Mouse (Mus musculus) T-helper 2 cell (primary cell): ENCODE data around the gene Gli2.

Experiments used
- in situ Hi-C: fragments of 300-600 bp; cut with MboI, MseI; formaldehyde crosslinking; loops from one replicate; pipeline ENCODE4 v1.15.1; 2025; ENCODE audit warnings: high pct_unique_total_duplicates

Gene Gli2

DNA sequence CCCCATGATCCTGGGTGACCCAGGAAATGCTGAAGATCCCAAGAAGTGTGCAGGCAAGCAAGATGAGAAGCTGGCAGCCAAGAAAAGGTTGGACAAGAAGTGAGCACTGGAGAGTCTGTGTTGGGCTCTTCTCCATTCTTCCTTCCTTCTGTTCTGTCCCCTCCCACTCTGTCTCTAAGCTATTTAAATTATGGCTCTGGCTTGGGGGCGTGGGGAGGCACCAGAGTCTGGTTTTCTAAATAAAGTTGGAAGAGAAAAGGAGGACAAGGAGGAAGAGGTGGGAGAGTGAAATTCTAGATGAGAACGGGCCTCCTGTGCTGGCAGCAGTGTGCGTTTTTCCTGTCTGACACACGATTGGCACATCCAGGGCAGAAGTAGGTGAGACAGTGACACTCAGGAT, 243.1 kb downstream of the Gli2 start:
- in situ Hi-C loops: no loop called here

DNA sequence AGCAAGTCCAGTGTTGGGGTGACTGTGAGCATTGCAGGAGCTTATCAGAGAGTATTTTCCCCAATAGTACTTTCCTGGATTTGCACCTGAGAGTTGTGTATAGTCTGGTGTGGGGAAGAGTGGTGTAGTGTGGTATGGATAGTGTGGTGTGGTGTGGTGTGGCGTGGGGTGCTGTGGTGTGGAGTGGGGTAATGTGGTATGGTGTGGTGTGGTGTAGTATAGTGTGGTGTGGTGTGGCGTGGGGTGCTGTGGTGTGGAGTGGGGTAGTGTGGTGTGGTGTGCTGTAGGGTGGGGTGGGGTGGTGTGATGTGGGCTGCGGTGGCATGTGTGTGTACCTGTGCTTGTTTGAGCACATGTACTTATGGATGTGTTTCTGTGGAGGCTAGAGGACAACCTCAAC, 246.7 kb downstream of the Gli2 start:
- in situ Hi-C loops: no loop called here

DNA sequence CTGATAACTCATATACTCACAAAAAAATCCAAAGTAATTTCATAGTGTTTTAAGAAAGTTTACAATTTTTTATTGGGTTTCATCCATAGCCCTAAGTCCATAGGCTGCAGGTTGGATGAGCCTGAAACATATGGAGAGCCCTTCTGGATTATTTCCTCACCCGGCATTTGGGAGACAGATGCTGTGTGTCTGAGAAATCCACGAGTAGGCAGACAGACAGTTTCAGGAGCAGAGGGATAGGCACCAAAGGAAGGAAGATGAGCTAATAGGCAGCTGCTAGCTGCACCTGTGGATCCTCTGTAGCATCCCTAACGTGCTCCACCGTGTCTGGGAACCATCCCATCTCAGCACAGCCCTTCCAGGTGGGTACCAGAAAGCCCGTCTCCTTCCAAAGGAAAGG, 251.3 kb downstream of the Gli2 start:
- in situ Hi-C loops: no loop called here

DNA sequence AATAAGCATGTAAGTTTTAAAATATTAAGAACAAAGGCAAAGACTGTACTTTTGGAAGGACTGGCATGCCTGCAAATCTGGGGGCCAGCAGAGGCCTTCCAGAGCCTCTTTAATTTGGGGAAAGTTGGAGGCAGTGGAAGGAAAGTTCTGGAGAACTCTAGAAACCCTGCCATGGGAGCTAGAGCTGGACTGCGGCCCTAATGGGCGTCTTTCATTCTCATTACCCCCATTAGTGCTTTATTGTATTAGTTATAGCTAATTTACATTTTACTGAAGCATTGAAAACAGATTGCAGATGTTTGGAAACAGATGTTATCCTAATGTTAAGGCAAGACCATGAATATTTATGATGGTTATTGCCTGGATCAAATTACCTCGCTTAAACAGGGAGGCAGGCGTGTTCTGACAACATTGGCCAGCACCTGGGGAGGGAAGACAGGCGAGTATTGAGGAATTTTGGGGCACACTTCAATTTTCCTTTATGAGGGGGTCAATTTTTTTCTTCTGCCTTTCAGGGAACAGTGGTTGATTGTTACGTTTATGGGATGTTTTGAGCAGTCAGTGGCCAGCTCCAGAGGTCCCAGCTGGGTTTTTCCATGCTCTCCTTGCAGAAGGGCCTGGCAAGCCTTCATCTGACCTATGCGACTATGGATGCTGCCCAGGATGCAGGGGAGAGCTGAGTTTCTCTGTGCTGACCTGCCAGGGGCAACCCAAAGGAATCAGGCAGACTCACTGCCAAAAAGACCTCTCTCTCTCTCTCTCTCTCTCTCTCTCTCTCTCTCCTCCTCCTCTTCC, 253.9 kb downstream of the Gli2 start:
- in situ Hi-C loops: no loop called here

DNA sequence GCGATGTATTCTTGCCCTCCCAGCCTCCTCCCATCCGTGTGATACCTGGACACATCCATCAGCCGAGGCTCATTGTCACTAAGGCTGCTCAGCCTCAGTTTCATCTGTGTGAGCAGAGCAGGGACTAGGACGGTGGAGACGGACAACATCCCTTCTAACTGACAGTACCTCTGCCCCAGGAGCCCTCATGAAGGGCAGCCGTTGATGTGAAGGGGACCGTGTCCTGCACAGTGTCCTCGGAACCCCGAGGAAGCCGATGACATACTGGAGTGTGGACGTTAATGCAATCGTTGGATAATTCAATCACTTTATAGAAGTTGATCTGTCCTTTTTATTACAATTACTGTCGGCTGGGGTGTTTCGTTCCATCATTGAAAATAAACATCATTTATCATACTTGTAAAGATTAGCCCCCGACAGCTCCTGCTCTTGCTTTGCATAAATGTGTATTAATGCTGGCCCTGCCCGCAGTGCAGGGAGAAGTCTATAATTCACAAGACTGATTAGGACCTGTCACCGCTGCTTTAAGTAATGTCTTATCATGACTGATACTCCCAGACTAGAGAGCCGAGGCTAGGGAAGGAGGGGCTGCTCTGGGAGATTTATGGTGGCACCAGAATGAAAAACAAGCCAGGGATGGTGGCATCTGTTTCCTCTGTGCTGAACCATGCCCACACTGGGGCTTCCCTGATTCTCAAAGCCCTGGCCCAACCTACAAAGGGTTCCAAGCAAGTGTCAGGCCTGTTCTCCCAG, 257.8 kb downstream of the Gli2 start:
- in situ Hi-C loops: no loop called here

DNA sequence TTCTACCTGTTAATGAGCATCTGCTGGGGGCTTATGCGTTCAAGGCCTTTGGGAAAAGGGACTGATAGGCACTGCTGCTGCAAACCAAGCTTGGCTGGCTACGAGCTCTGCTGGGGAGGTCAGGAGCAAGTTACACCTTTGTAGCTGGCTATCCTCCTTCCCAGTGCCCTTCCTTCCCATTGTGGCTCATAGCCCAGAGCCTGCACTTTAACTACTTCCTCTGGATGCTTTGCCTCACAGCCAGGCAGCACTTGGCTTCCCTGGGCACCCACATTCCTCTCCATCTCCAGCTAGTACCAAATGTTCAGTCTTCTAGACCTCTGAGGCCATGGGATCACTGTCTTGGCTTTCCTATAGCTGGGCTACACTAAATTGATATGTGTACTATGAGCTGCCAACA, 263.5 kb downstream of the Gli2 start:
- in situ Hi-C loops: no loop called here

DNA sequence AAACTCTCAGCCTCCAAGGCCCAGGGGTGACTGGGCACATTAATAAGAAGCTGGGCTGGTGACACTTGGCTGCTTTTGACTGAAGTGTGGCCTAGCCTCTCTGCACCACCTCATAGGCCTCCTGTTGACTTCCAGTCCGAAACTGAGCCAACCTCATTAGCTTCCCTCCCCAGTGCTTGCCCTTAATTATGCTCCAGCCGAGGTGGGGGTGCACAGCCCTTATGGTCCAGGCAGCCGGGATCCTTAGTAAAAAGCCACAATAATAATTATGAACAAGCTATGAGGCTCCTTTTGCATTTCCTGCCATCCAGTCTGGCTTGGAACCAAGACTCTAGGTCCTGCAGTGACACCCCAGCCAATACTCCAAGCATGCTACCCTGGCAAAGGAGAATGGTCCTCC, 264.0 kb downstream of the Gli2 start:
- in situ Hi-C loops: no loop called here

DNA sequence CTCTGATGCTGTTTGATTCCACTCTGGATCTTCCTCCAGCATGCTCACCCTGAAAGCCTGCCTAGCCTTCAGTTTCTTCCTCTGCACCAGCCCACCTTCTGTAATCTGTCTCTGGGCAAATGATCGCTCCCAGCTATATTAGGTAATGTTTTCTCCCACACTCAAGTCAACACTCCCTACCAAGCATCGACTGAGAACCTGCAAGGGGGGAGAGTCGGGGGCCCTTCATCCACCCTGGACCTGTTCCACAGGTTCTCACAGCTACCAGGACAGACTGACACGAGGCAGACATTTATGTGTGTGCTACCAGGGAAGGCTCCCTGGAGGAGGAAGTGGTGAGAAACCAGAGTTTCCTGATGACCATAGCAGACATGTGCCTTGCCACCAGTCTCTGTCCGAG, 264.6 kb downstream of the Gli2 start:
- in situ Hi-C loops: no loop called here

DNA sequence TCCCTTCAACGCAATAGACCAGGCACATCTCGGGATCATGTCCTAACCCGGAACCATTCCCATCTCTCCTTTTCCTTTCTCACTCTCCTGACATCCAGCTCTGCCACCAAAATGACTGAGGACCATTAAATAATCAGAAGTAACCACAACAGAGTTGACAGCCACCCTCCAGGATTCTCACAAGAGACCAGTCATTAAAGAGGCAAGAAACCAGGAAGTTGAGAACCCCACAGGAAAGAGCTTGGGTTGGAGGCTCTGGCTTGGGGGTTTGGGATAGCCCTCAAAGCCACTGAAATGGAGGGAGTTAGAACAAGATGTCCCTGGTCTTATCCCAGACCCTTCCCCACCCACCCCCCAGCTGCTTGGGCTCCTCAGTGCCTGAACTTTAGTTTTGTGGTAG, 265.9 kb downstream of the Gli2 start:
- in situ Hi-C loops: no loop called here
